ENCODE assay signal across 30 mouse cellular contexts in the genomic region with DNA sequence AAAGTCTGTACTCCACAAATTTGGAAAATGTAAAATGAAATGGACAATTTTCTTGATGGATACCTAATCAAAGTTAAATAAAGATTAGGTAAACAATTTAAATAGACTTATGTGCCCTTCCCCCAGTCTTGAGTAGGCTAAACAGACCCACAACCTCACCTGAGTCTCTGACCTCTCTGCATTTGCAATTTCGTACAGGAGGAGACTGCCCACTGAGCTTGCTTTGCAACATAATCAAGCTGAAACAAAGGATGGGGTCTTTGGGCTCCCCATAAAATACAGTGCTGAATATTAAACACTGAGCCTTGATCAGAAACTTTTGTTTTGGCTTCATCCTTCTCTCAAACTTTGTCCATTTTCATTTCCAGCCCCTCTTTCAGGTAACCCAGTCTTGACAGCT.
"Had no signal": no experiment of that assay in that cellular context is flagged by ENCODE, and none has a peak within 500 bp of the region (broad histone marks: within the 10 kb centered on the region; RNA-seq: fewer than 3 reads in every experiment).

No protein-coding gene starts in this region.

- H3K9me3 ChIP-seq: heart, embryonic 12.5 days; heart, embryonic 13.5 days; heart, embryonic 15.5 days; hindbrain, embryonic 12.5 days; hindbrain, embryonic 13.5 days; hindbrain, embryonic 15.5 days; intestine, embryonic 15.5 days; kidney, embryonic 15.5 days had no signal

- H3K27ac ChIP-seq: heart, embryonic 13.5 days; heart, embryonic 15.5 days; hindbrain, embryonic 10.5 days; hindbrain, embryonic 12.5 days; hindbrain, embryonic 13.5 days; hindbrain, embryonic 14.5 days; hindbrain, embryonic 15.5 days; hindbrain, postnatal 0 days; intestine, embryonic 15.5 days; kidney, embryonic 15.5 days; kidney, postnatal 0 days; layer of hippocampus, adult 2 months; left cerebral cortex, adult 2 months had no signal

- DNase-seq: heart, postnatal 10 days; heart, postnatal 14 days; heart, postnatal 36 days; heart, postnatal 4 days; kidney, adult 11 months; kidney, adult 18-20 months; kidney, adult 2 months; kidney, adult 8-10 months; kidney, adult 9 months; kidney, postnatal 10 days; kidney, postnatal 14 days; kidney, postnatal 25 days; kidney, postnatal 36 days; kidney, postnatal 4 days; layer of hippocampus, adult 9-11 months; layer of hippocampus, postnatal 36 days had no signal

- H3K27me3 ChIP-seq: heart, embryonic 12.5 days; heart, embryonic 13.5 days; heart, embryonic 15.5 days; hindbrain, embryonic 12.5 days; hindbrain, embryonic 13.5 days; hindbrain, embryonic 15.5 days; intestine, embryonic 15.5 days; kidney, embryonic 15.5 days had no signal

- H3K36me3 ChIP-seq: heart, embryonic 12.5 days; heart, embryonic 13.5 days; heart, embryonic 15.5 days; hindbrain, embryonic 10.5 days; hindbrain, embryonic 12.5 days; hindbrain, embryonic 13.5 days; hindbrain, embryonic 15.5 days; intestine, embryonic 15.5 days; kidney, embryonic 15.5 days had no signal

- H3K9ac ChIP-seq: heart, embryonic 12.5 days; heart, embryonic 13.5 days; heart, embryonic 15.5 days; hindbrain, embryonic 12.5 days; hindbrain, embryonic 13.5 days; hindbrain, embryonic 14.5 days; hindbrain, embryonic 15.5 days; intestine, embryonic 15.5 days; kidney, embryonic 15.5 days had no signal

- H3K4me1 ChIP-seq: heart, embryonic 12.5 days; heart, embryonic 13.5 days; heart, embryonic 15.5 days; hindbrain, embryonic 10.5 days; hindbrain, embryonic 12.5 days; hindbrain, embryonic 13.5 days; hindbrain, embryonic 15.5 days; intestine, embryonic 15.5 days; kidney, embryonic 15.5 days had no signal

- H3K4me3 ChIP-seq: heart, embryonic 12.5 days; heart, embryonic 13.5 days; heart, embryonic 15.5 days; hindbrain, embryonic 10.5 days; hindbrain, embryonic 12.5 days; hindbrain, embryonic 13.5 days; hindbrain, embryonic 15.5 days; intestine, embryonic 15.5 days; kidney, embryonic 15.5 days; layer of hippocampus, adult 2 months; left cerebral cortex, adult 2 months had no signal
